Mouse (Mus musculus): ENCODE measurements around the gene Hs6st2. TPM values are rescaled to one million over a fixed set of nuclear protein-coding genes. Genes with fewer than 3 reads are reported as not detected.

The Hs6st2 gene
- polyA plus RNA-seq, 1 experiment from 2014 or later, result 0.27 TPM

GRCm38 (mm10) chrX:51535226-51535625 lies 146.4 kb downstream of the Hs6st2 start:
- Histone ChIP-seq H3K9me3 (ENCODE audit: low read length) (no peaks in the 10 kb centered on the region), H3K36me3 (replicated peaks; ENCODE audit: insufficient read depth, low read length) (no peaks in the 10 kb centered on the region), H3K27me3 (ENCODE audit: insufficient read depth, low read length) (no peaks in the 10 kb centered on the region), H3K4me3 (ENCODE audit: low read depth, low read length) (no peak overlapping the region), H3K4me1 (ENCODE audit: insufficient read depth) (no peaks in the 10 kb centered on the region), H3K9ac (replicated peaks) (no peak overlapping the region), H3K27ac (ENCODE audit: low read depth) (no peak overlapping the region), H3K4me2 (ENCODE audit: low read depth, low read length) (no peak overlapping the region)
- ATAC-seq, result no peak
- no peak for DNase-seq
- TF ChIP-seq EP300 (IDR thresholded peaks at IDR 0.05; ENCODE audit: low read depth), result no peak
- WGBS (ENCODE audit: insufficient replicate concordance), result 72% methylated on average over 6 of the region's 6 CpGs

- no peak for DNase-seq
- no peaks in the 10 kb centered on the region for H3K9me3 ChIP-seq (ENCODE audit: low read length)
- 45% methylated on average over 1 of the region's 1 CpGs for WGBS (ENCODE audit: insufficient replicate concordance)
- H3K4me2 ChIP-seq (ENCODE audit: low read depth, low read length), result no peak overlapping the region
- no peaks in the 10 kb centered on the region for H3K36me3 ChIP-seq (replicated peaks; ENCODE audit: insufficient read depth, low read length)
- H3K9ac ChIP-seq (replicated peaks), result no peak overlapping the region
- no peak for ATAC-seq
- no peaks in the 10 kb centered on the region for H3K27me3 ChIP-seq (ENCODE audit: insufficient read depth, low read length)
- TF ChIP-seq CTCF (IDR thresholded peaks at IDR 0.05; ENCODE audit: low read depth) (no peak), EP300 (IDR thresholded peaks at IDR 0.05; ENCODE audit: low read depth) (no peak)
- no peak overlapping the region for H3K27ac ChIP-seq (ENCODE audit: low read depth)
- no peaks in the 10 kb centered on the region for H3K4me1 ChIP-seq (ENCODE audit: insufficient read depth)
- H3K4me3 ChIP-seq (ENCODE audit: low read depth, low read length), result no peak overlapping the region
Measured at GRCm38 (mm10) chrX:51531136-51531535, 150.5 kb downstream of the Hs6st2 start.

- no peak overlapping the region for H3K9ac ChIP-seq (replicated peaks)
- H3K36me3 ChIP-seq (replicated peaks; ENCODE audit: insufficient read depth, low read length), result no peaks in the 10 kb centered on the region
- TF ChIP-seq EP300 (IDR thresholded peaks at IDR 0.05; ENCODE audit: low read depth), result no peak
- H3K4me1 ChIP-seq (ENCODE audit: insufficient read depth), result no peaks in the 10 kb centered on the region
- no peak overlapping the region for H3K4me3 ChIP-seq (ENCODE audit: low read depth, low read length)
- DNase-seq, result no peak
- no peak overlapping the region for H3K4me2 ChIP-seq (ENCODE audit: low read depth, low read length)
- no peak overlapping the region for H3K27ac ChIP-seq (ENCODE audit: low read depth)
- no peaks in the 10 kb centered on the region for H3K9me3 ChIP-seq (ENCODE audit: low read length)
- no peak for ATAC-seq
- no peaks in the 10 kb centered on the region for H3K27me3 ChIP-seq (ENCODE audit: insufficient read depth, low read length)
Measured at GRCm38 (mm10) chrX:51528601-51529000, 153.1 kb downstream of the Hs6st2 start.

DNA sequence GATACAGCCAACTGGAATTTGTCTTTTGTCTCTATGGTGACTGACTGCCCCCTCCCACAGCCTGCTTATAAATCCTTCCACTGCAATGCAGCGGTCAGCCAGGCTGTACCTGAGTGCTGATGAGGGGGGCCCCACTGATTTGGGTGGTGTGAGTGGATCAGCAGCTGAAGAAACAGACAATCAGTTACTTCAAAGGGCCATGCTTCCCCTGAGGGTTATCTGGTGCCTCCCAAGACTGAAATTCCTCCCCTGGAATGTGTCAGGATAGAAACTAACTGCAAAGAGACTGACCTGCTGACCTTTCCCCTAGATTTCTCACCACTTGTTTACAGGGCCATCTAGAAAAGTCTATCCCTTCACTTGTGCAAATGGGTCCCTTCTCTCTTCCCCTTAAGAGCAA lies 166.8 kb downstream of the Hs6st2 start:
- ATAC-seq, result no peak
- H3K9me3 ChIP-seq (ENCODE audit: low read length), result no peaks in the 10 kb centered on the region

GRCm38 (mm10) chrX:51506526-51506925 lies 175.1 kb downstream of the Hs6st2 start:
- Histone ChIP-seq H3K27me3 (ENCODE audit: insufficient read depth, low read length) (0 out of 2 replicates have a peak, but pooled peaks cover 3% of the 10 kb centered on the region), H3K4me1 (ENCODE audit: insufficient read depth) (no peaks in the 10 kb centered on the region), H3K27ac (ENCODE audit: low read depth) (no peak overlapping the region), H3K9me3 (ENCODE audit: low read length) (no peaks in the 10 kb centered on the region), H3K9ac (replicated peaks) (no peak overlapping the region), H3K4me3 (ENCODE audit: low read depth, low read length) (no peak overlapping the region), H3K4me2 (ENCODE audit: low read depth, low read length) (no peak overlapping the region), H3K36me3 (replicated peaks; ENCODE audit: insufficient read depth, low read length) (no peaks in the 10 kb centered on the region)
- WGBS (ENCODE audit: insufficient replicate concordance), result 59% methylated on average over 4 of the region's 4 CpGs
- DNase-seq, result no peak
- no peak for ATAC-seq
- TF ChIP-seq CTCF (IDR thresholded peaks at IDR 0.05; ENCODE audit: low read depth), result no peak
- TF ChIP-seq EP300 (IDR thresholded peaks at IDR 0.05; ENCODE audit: low read depth), result no peak

More for the DNA sequence above, 166.8 kb downstream of the Hs6st2 start:
- Histone ChIP-seq H3K9ac (replicated peaks) (no peak overlapping the region), H3K36me3 (replicated peaks; ENCODE audit: insufficient read depth, low read length) (no peaks in the 10 kb centered on the region), H3K4me1 (ENCODE audit: insufficient read depth) (no peaks in the 10 kb centered on the region), H3K27me3 (ENCODE audit: insufficient read depth, low read length) (0 out of 2 replicates have a peak, but pooled peaks cover under 1% of the 10 kb centered on the region), H3K4me2 (ENCODE audit: low read depth, low read length) (no peak overlapping the region), H3K4me3 (ENCODE audit: low read depth, low read length) (no peak overlapping the region), H3K27ac (ENCODE audit: low read depth) (no peak overlapping the region)
- DNase-seq, result no peak
- TF ChIP-seq EP300 (IDR thresholded peaks at IDR 0.05; ENCODE audit: low read depth), result no peak
- TF ChIP-seq CTCF (IDR thresholded peaks at IDR 0.05; ENCODE audit: low read depth), result no peak
- 58% methylated on average over 1 of the region's 1 CpGs for WGBS (ENCODE audit: insufficient replicate concordance)

- DNase-seq, result no peak
- Histone ChIP-seq H3K36me3 (replicated peaks; ENCODE audit: insufficient read depth, low read length) (no peaks in the 10 kb centered on the region), H3K9me3 (ENCODE audit: low read length) (no peaks in the 10 kb centered on the region), H3K4me2 (ENCODE audit: low read depth, low read length) (no peak overlapping the region), H3K27ac (ENCODE audit: low read depth) (no peak overlapping the region), H3K9ac (replicated peaks) (no peak overlapping the region), H3K27me3 (ENCODE audit: insufficient read depth, low read length) (0 out of 2 replicates have a peak, but pooled peaks cover 3% of the 10 kb centered on the region), H3K4me1 (ENCODE audit: insufficient read depth) (no peaks in the 10 kb centered on the region), H3K4me3 (ENCODE audit: low read depth, low read length) (no peak overlapping the region)
- no peak for TF ChIP-seq CTCF (IDR thresholded peaks at IDR 0.05; ENCODE audit: low read depth)
- TF ChIP-seq EP300 (IDR thresholded peaks at IDR 0.05; ENCODE audit: low read depth), result no peak
- WGBS (ENCODE audit: insufficient replicate concordance), result 54% methylated on average over 1 of the region's 1 CpGs
- no peak for ATAC-seq
Measured at GRCm38 (mm10) chrX:51505691-51506090, 176.0 kb downstream of the Hs6st2 start.
